ENCODE assay signal across 9 mouse cellular contexts in genomic region chr9:8074345-8074744, GRCm38 (mm10). TPM values are rescaled to one million over a fixed set of nuclear protein-coding genes. Genes with fewer than 3 reads are reported as not detected.
A peak's percentile ranks its signal among the peaks of the same experiment; 100 is the strongest.
DNase-seq lines count a peak whose midpoint lies in the region; ATAC-seq and TF ChIP-seq lines count a peak whose summit lies in the region.
"Had no signal": no experiment of that assay in that cellular context is flagged by ENCODE, and none has a peak within 500 bp of the region (broad histone marks: within the 10 kb centered on the region; RNA-seq: fewer than 3 reads in every experiment).

No protein-coding gene starts in this region.

- no peaks in the 10 kb centered on the region for H3K36me3 ChIP-seq in forebrain, embryonic 14.5 days (ENCODE audit: control insufficient read depth, insufficient read depth, low read length)
- no peaks in the 10 kb centered on the region for H3K36me3 ChIP-seq in forebrain, embryonic 16.5 days (ENCODE audit: control insufficient read depth, insufficient read depth)
- no peaks in the 10 kb centered on the region for H3K36me3 ChIP-seq in neural tube, embryonic 14.5 days (ENCODE audit: control insufficient read depth, insufficient read depth, low read length)
- H3K36me3 ChIP-seq in kidney, postnatal 0 days (ENCODE audit: insufficient read depth, low read length), result no peaks in the 10 kb centered on the region
- H3K36me3 ChIP-seq: heart, embryonic 15.5 days had no signal

- 0 out of 2 replicates have a peak, but pooled peaks have one; percentile 23 for ATAC-seq in forebrain, embryonic 14.5 days
- ATAC-seq in forebrain, embryonic 16.5 days, result no peak
- 0 out of 2 replicates have a peak, but pooled peaks have one; percentile 56 for ATAC-seq in neural tube, embryonic 14.5 days (ENCODE audit: low read depth)
- 0 out of 2 replicates have a peak, but pooled peaks have one; percentile 25 for ATAC-seq in common myeloid progenitor, adult 5-6 weeks (replicated peaks; ENCODE audit: low read depth, poor library complexity, severe bottlenecking)
- no peak for ATAC-seq in kidney, postnatal 0 days (replicated peaks; ENCODE audit: low FRiP score, low read depth)
- no peak for ATAC-seq in monocyte, adult 5-6 weeks (replicated peaks; ENCODE audit: insufficient number of reproducible peaks, low FRiP score, low TSS enrichment, poor library complexity, severe bottlenecking)

- DNase-seq in forebrain, embryonic 14.5 days (ENCODE audit: low spot score), result peak; percentile 24
- no peak for DNase-seq in neural tube, embryonic 10.5 days (ENCODE audit: extremely low spot score, low spot score)
- peak; percentile 49 for DNase-seq in kidney, postnatal 0 days (ENCODE audit: low spot score)
- DNase-seq in spleen, postnatal 14 days (ENCODE audit: low spot score in 2 of 2), result no peak

- no peak overlapping the region for H3K4me2 ChIP-seq in forebrain, embryonic 14.5 days (ENCODE audit: low read length)
- no peak overlapping the region for H3K4me2 ChIP-seq in forebrain, embryonic 16.5 days (ENCODE audit: low read length)
- no peak overlapping the region for H3K4me2 ChIP-seq in neural tube, embryonic 14.5 days (ENCODE audit: low read depth, low read length)
- no peak overlapping the region for H3K4me2 ChIP-seq in kidney, postnatal 0 days (ENCODE audit: low read length)
- H3K4me2 ChIP-seq: heart, embryonic 15.5 days had no signal

- peak; percentile 71 for TF ChIP-seq CTCF in kidney, postnatal 0 days (IDR thresholded peaks at IDR 0.05; ENCODE audit: low read depth)

- H3K27me3 ChIP-seq in forebrain, embryonic 14.5 days (replicated peaks; ENCODE audit: control insufficient read depth, insufficient read depth, low read length), result no peaks in the 10 kb centered on the region
- H3K27me3 ChIP-seq in forebrain, embryonic 16.5 days (replicated peaks; ENCODE audit: control insufficient read depth, insufficient read depth, low read length), result no peaks in the 10 kb centered on the region
- H3K27me3 ChIP-seq in neural tube, embryonic 14.5 days (ENCODE audit: control insufficient read depth, insufficient read depth, low read length), result no peaks in the 10 kb centered on the region
- H3K27me3 ChIP-seq in kidney, postnatal 0 days (ENCODE audit: insufficient read depth, low read length), result no peaks in the 10 kb centered on the region
- H3K27me3 ChIP-seq: heart, embryonic 15.5 days had no signal

- no peak overlapping the region for H3K27ac ChIP-seq in forebrain, embryonic 14.5 days (ENCODE audit: low read depth, low read length)
- no peak overlapping the region for H3K27ac ChIP-seq in forebrain, embryonic 16.5 days (ENCODE audit: low read length)
- H3K27ac ChIP-seq in neural tube, embryonic 14.5 days (ENCODE audit: low read depth, low read length), result no peak overlapping the region
- no peak overlapping the region for H3K27ac ChIP-seq in kidney, postnatal 0 days
- H3K27ac ChIP-seq: heart, embryonic 15.5 days had no signal

- no peaks in the 10 kb centered on the region for H3K9me3 ChIP-seq in forebrain, embryonic 14.5 days (replicated peaks; ENCODE audit: control insufficient read depth, low read length)
- no peaks in the 10 kb centered on the region for H3K9me3 ChIP-seq in forebrain, embryonic 16.5 days (ENCODE audit: control insufficient read depth, low read length)
- H3K9me3 ChIP-seq in neural tube, embryonic 14.5 days (ENCODE audit: control insufficient read depth, low read length), result no peaks in the 10 kb centered on the region
- H3K9me3 ChIP-seq in kidney, postnatal 0 days (replicated peaks; ENCODE audit: low read length), result no peaks in the 10 kb centered on the region
- H3K9me3 ChIP-seq: heart, embryonic 15.5 days had no signal

- no peaks in the 10 kb centered on the region for H3K4me1 ChIP-seq in forebrain, embryonic 14.5 days (ENCODE audit: control insufficient read depth, insufficient read depth, low read length)
- H3K4me1 ChIP-seq in forebrain, embryonic 16.5 days (replicated peaks; ENCODE audit: control insufficient read depth, insufficient read depth, low read length), result no peaks in the 10 kb centered on the region
- H3K4me1 ChIP-seq in neural tube, embryonic 14.5 days (ENCODE audit: control insufficient read depth, insufficient read depth, low read length), result no peaks in the 10 kb centered on the region
- H3K4me1 ChIP-seq in kidney, postnatal 0 days (replicated peaks; ENCODE audit: insufficient read depth, low read length), result no peaks in the 10 kb centered on the region
- H3K4me1 ChIP-seq: heart, embryonic 15.5 days had no signal

- H3K4me3 ChIP-seq in forebrain, embryonic 14.5 days (ENCODE audit: low read depth, low read length), result no peak overlapping the region
- H3K4me3 ChIP-seq in forebrain, embryonic 16.5 days (replicated peaks; ENCODE audit: low read length), result no peak overlapping the region
- no peak overlapping the region for H3K4me3 ChIP-seq in neural tube, embryonic 14.5 days (ENCODE audit: low read depth, low read length)
- no peak overlapping the region for H3K4me3 ChIP-seq in kidney, postnatal 0 days (replicated peaks; ENCODE audit: low read depth, low read length)
- H3K4me3 ChIP-seq: heart, embryonic 15.5 days had no signal

- no peak overlapping the region for H3K9ac ChIP-seq in forebrain, embryonic 14.5 days (ENCODE audit: low read length)
- no peak overlapping the region for H3K9ac ChIP-seq in forebrain, embryonic 16.5 days (replicated peaks; ENCODE audit: low read depth, low read length)
- H3K9ac ChIP-seq in neural tube, embryonic 14.5 days (replicated peaks; ENCODE audit: low read depth, low read length), result no peak overlapping the region
- no peak overlapping the region for H3K9ac ChIP-seq in kidney, postnatal 0 days (ENCODE audit: low read depth, low read length)
- H3K9ac ChIP-seq: heart, embryonic 15.5 days had no signal

RNA-seq across cellular contexts. Expression of gene Cfap300, which starts 31.7 kb away (rescaled TPM):
- 17.4 and 18.1 TPM in 2 replicates for polyA plus RNA-seq in forebrain, embryonic 14.5 days (2014; fragmentation: Nextera tagmentation; extraction: Ambion mirVana)
- polyA plus RNA-seq in forebrain, embryonic 16.5 days (2015; fragmentation: Nextera tagmentation; extraction: Ambion mirVana), result 15.7 and 15.9 TPM in 2 replicates
- 16.0 and 17.4 TPM in 2 replicates for polyA plus RNA-seq in neural tube, embryonic 14.5 days (2014; fragmentation: Nextera tagmentation; extraction: Ambion mirVana)
- 0.73 TPM in 1 of 2 replicates, not detected in the other for total RNA-seq in common myeloid progenitor, adult 5-6 weeks (2017)
- polyA plus RNA-seq in kidney, postnatal 0 days (2015; fragmentation: Nextera tagmentation; extraction: Ambion mirVana), result 10.7 and 10.8 TPM in 2 replicates
- total RNA-seq in monocyte, adult 5-6 weeks (2017), result not detected in 3 replicates

RNA-seq across cellular contexts. Expression of gene Cep126, which starts 59.7 kb away (rescaled TPM):
- 2.0 and 3.0 TPM in 2 replicates for polyA plus RNA-seq in forebrain, embryonic 14.5 days (2014; fragmentation: Nextera tagmentation; extraction: Ambion mirVana)
- polyA plus RNA-seq in forebrain, embryonic 16.5 days (2015; fragmentation: Nextera tagmentation; extraction: Ambion mirVana), result 2.1 TPM in 2 replicates
- polyA plus RNA-seq in neural tube, embryonic 14.5 days (2014; fragmentation: Nextera tagmentation; extraction: Ambion mirVana), result 5.6 and 7.6 TPM in 2 replicates
- 0.44 and 1.1 TPM in 2 replicates for total RNA-seq in common myeloid progenitor, adult 5-6 weeks (2017)
- polyA plus RNA-seq in kidney, postnatal 0 days (2015; fragmentation: Nextera tagmentation; extraction: Ambion mirVana), result 3.7 and 4.0 TPM in 2 replicates
- total RNA-seq in monocyte, adult 5-6 weeks (2017), result 0.11 TPM in 1 of 3 replicates, not detected in the others

Comparison
In these comparisons a context has a peak if more than half of its experiments do, and no peak if none do; other contexts are left out.
1. ATAC-seq: peak in forebrain, embryonic 14.5 days (single experiment), neural tube, embryonic 14.5 days (single experiment) and common myeloid progenitor, adult 5-6 weeks (single experiment); none in forebrain, embryonic 16.5 days (single experiment), kidney, postnatal 0 days (single experiment) and monocyte, adult 5-6 weeks (single experiment).
2. DNase-seq: peak in forebrain, embryonic 14.5 days (single experiment) and kidney, postnatal 0 days (single experiment); none in neural tube, embryonic 10.5 days (single experiment) and spleen, postnatal 14 days (0 of 2).